Mouse (Mus musculus) lung, embryonic 16.5 days (tissue): ENCODE measurements around the gene Irgq. TPM values are rescaled to one million over a fixed set of nuclear protein-coding genes. Genes with fewer than 3 reads are reported as not detected.

Experiments
- polyA plus RNA-seq: library from polyadenylated mRNA; unstranded; fragments of >200 nt; fragmentation: Nextera tagmentation; extraction: Ambion mirVana; gene quantifications from 2 replicates; pipeline ENCODE4 v1.2.1, GENCODE M21; 2015

Irgq gene
- polyA plus RNA-seq, 1 experiment from 2014 or later = 5.6 TPM

Other genes starting within 250 kb of the Irgq start
- gene Zfp61, start 229.5 kb upstream of the Irgq start, polyA plus RNA-seq = 32.7 and 34.1 TPM in 2 replicates
- 10.2 and 11.3 TPM in 2 replicates for gene Zfp94, start 214.0 kb upstream of the Irgq start, polyA plus RNA-seq
- not detected in 2 replicates for gene Tescl, start 196.8 kb upstream of the Irgq start, polyA plus RNA-seq
- gene Lypd5, start 181.5 kb upstream of the Irgq start, polyA plus RNA-seq = 0.06 and 0.33 TPM in 2 replicates
- 3.2 and 5.7 TPM in 2 replicates for gene Kcnn4, start 160.4 kb upstream of the Irgq start, polyA plus RNA-seq
- gene Smg9, start 131.1 kb upstream of the Irgq start, polyA plus RNA-seq = 22.7 and 24.6 TPM in 2 replicates
- not detected in 2 replicates for gene Irgc1, start 78.4 kb upstream of the Irgq start, polyA plus RNA-seq
- 17.6 and 19.7 TPM in 2 replicates for gene Plaur, start 68.2 kb upstream of the Irgq start, polyA plus RNA-seq
- gene Cadm4, start 48.7 kb upstream of the Irgq start, polyA plus RNA-seq = 1.4 and 1.8 TPM in 2 replicates
- gene Zfp428, start 23.7 kb upstream of the Irgq start, polyA plus RNA-seq = 30.4 and 31.8 TPM in 2 replicates
- 0.33 and 0.43 TPM in 2 replicates for gene AC161166.1, start 18.2 kb upstream of the Irgq start, polyA plus RNA-seq
- gene Pinlyp, start 15.4 kb downstream of the Irgq start, polyA plus RNA-seq = 0.25 and 0.52 TPM in 2 replicates
- gene Xrcc1, start 15.6 kb downstream of the Irgq start, polyA plus RNA-seq = 112 TPM in 2 replicates
- gene Ethe1, start 56.9 kb downstream of the Irgq start, polyA plus RNA-seq = 21.9 and 22.4 TPM in 2 replicates
- 2.2 and 2.3 TPM in 2 replicates for gene Zfp575, start 57.0 kb downstream of the Irgq start, polyA plus RNA-seq
- gene Phldb3, start 80.1 kb downstream of the Irgq start, polyA plus RNA-seq = 0.15 and 0.21 TPM in 2 replicates
- gene Lypd3, start 105.9 kb downstream of the Irgq start, polyA plus RNA-seq = 0.26 and 0.92 TPM in 2 replicates
- gene Tex101, start 146.0 kb downstream of the Irgq start, polyA plus RNA-seq = not detected in 2 replicates
- not detected in 2 replicates for gene BC049730, start 178.6 kb downstream of the Irgq start, polyA plus RNA-seq
- gene Gm4763, start 196.2 kb downstream of the Irgq start, polyA plus RNA-seq = not detected in 2 replicates
- gene Cd177, start 229.6 kb downstream of the Irgq start, polyA plus RNA-seq = 1.5 and 1.8 TPM in 2 replicates
- not detected in 2 replicates for gene Ceacam10, start 246.5 kb downstream of the Irgq start, polyA plus RNA-seq